10 mouse cellular contexts compared by ENCODE assay signal in the genomic region with DNA sequence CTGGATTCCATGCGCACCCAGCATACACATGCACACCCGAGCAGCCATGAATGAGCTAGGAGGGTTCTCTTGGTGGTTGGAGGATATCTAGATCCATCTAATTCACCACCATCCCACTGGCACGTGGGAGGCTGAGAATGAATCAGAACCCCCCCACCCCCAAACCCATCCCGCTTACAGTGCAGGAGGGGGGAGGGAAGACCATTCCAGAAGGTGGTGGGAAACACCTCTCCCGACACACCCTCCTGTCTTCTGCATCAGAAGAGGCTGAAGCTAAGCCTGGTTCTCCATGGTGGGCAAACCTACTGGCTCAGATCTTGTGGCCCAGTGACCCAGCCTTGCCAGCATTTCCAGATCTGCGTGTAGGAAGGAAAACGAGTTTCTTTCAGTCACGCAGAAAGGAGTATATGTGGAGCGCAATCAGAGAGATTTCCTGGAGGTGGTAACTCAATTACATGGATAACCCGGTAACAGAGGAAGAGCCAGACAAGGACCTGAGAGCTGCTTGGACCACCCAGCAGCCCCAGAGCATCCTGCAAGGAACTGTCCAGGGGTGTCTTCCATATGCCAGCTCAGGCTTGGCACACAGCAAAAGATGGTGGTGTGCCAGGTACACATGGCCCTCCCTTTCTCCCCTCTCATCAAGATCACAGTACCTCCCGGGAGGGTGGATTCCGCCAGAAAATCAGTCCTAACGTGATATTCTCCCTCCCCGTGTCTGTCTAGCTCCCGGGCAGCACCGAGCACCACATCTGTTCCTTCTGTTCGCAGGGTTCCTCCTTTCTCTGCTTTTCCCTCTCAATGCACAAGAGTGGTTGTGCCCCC. TPM values are rescaled to one million over a fixed set of nuclear protein-coding genes. Genes with fewer than 3 reads are reported as not detected.
DNase-seq lines count a peak whose midpoint lies in the region; ATAC-seq and TF ChIP-seq lines count a peak whose summit lies in the region.
"Had no signal": no experiment of that assay in that cellular context is flagged by ENCODE, and none has a peak within 500 bp of the region (broad histone marks: within the 10 kb centered on the region; RNA-seq: fewer than 3 reads in every experiment).

No protein-coding gene starts in this region.

- WGBS in intestine, embryonic 15.5 days, result 84% methylated on average over 17 of the region's 17 CpGs
- WGBS in small intestine, adult 2 months, result 69% methylated on average over 17 of the region's 17 CpGs

- no peak for TF ChIP-seq POLR2A in small intestine, adult 2 months (IDR thresholded peaks at IDR 0.05; ENCODE audit: low read depth, low read length)

- H3K9ac ChIP-seq in intestine, embryonic 15.5 days, result no peak overlapping the region

- H3K4me3 ChIP-seq in megakaryocyte, embryonic 14.5 days (replicated peaks), result peak overlapping the region; percentile 62
- 0 out of 2 replicates have a peak overlapping the region, but pooled peaks have one; percentile 67 for H3K4me3 ChIP-seq in intestine, embryonic 15.5 days (replicated peaks)
- peak overlapping the region; percentile 82 for H3K4me3 ChIP-seq in small intestine, adult 2 months (ENCODE audit: low read depth, low read length)

- no peaks in the 10 kb centered on the region for H3K27me3 ChIP-seq in megakaryocyte, embryonic 14.5 days (replicated peaks)
- H3K27me3 ChIP-seq in intestine, embryonic 15.5 days (replicated peaks), result peaks cover 66% of the 10 kb centered on the region
- H3K27me3 ChIP-seq in small intestine, adult 2 months (ENCODE audit: control insufficient read depth, insufficient read depth, low read length), result peaks cover 33% of the 10 kb centered on the region

- DNase-seq in cerebellum, adult 18-20 months, result peak; percentile 66 to 68
- no peak for DNase-seq in gastrocnemius, postnatal 36 days
- DNase-seq in kidney, postnatal 4 days, result no peak
- DNase-seq: right cerebral cortex, postnatal 14 days had no signal

- no peak for TF ChIP-seq CTCF in small intestine, adult 2 months (IDR thresholded peaks at IDR 0.05; ENCODE audit: extremely low read depth, insufficient read length, insufficient replicate concordance, low read depth, low read length)

- H3K4me1 ChIP-seq in megakaryocyte, embryonic 14.5 days, result peaks cover 100% of the 10 kb centered on the region
- peaks cover 21% of the 10 kb centered on the region for H3K4me1 ChIP-seq in intestine, embryonic 15.5 days (replicated peaks)
- peaks cover 1% of the 10 kb centered on the region; the same call in 1 of the 2 replicates for H3K4me1 ChIP-seq in small intestine, adult 2 months (ENCODE audit: control insufficient read depth, insufficient read depth, insufficient read length, low read length)

- H3K9me3 ChIP-seq in megakaryocyte, embryonic 14.5 days, result 0 out of 2 replicates have a peak, but pooled peaks cover 2% of the 10 kb centered on the region
- H3K9me3 ChIP-seq in intestine, embryonic 15.5 days, result no peaks in the 10 kb centered on the region

- peak overlapping the region; percentile 97 for H3K4me2 ChIP-seq in intestine, embryonic 15.5 days (replicated peaks)

- H3K36me3 ChIP-seq in megakaryocyte, embryonic 14.5 days (replicated peaks; ENCODE audit: low read length), result peaks cover 98% of the 10 kb centered on the region
- no peaks in the 10 kb centered on the region for H3K36me3 ChIP-seq in intestine, embryonic 15.5 days
- H3K36me3 ChIP-seq in small intestine, adult 2 months (ENCODE audit: control insufficient read depth, insufficient read depth, low read length), result no peaks in the 10 kb centered on the region

- no peak overlapping the region for H3K27ac ChIP-seq in intestine, embryonic 15.5 days
- peak overlapping the region; percentile 47; the same call in 1 of the 2 replicates for H3K27ac ChIP-seq in small intestine, adult 2 months (ENCODE audit: insufficient read depth, low read depth, low read length)

- ATAC-seq in cerebellum, adult (ENCODE audit: insufficient number of reproducible peaks, low FRiP score, low TSS enrichment), result no peak
- ATAC-seq in megakaryocyte, adult 5-6 weeks (ENCODE audit: poor library complexity, severe bottlenecking), result no peak
- no peak for ATAC-seq in intestine, embryonic 15.5 days

- intact Hi-C loops in gastrocnemius, postnatal 36 days (cut with DNase I), result loop anchor here (5.0 kb wide), 1 partner anchor 54 kb away; the partner anchor contains the start of gene Pabpn1l

RNA-seq across cellular contexts. Expression of gene Cbfa2t3, which starts 23.1 kb away (rescaled TPM):
- polyA plus RNA-seq in megakaryocyte, embryonic 14.5 days (2012; ENCODE audit: insufficient read depth, low replicate concordance), result 54.9 and 189 TPM in 2 replicates
- total RNA-seq in megakaryocyte, adult 5-6 weeks (2015), result 29.5 and 30.0 TPM in 2 replicates
- total RNA-seq in megakaryocyte, adult 5-6 weeks (2017), result 25.1 and 26.5 TPM in 2 replicates
- polyA plus RNA-seq in intestine, embryonic 15.5 days (2015; fragmentation: Nextera tagmentation; extraction: Ambion mirVana), result 4.6 and 4.7 TPM in 2 replicates
- 12.4 and 14.8 TPM in 2 replicates for polyA plus RNA-seq in small intestine, adult 2 months (2012; rRNA removed)
- 10 to 100 TPM; 17.0 to 18.7 TPM for total RNA-seq in gastrocnemius, postnatal 36 days (2021)

RNA-seq across cellular contexts. Expression of gene Pabpn1l, which starts 53.3 kb away (rescaled TPM):
- 0.25 TPM in 1 of 2 replicates, not detected in the other for polyA plus RNA-seq in megakaryocyte, embryonic 14.5 days (2012; ENCODE audit: insufficient read depth, low replicate concordance)
- total RNA-seq in megakaryocyte, adult 5-6 weeks (2015), result 0.27 TPM in 1 of 2 replicates, not detected in the other
- total RNA-seq in megakaryocyte, adult 5-6 weeks (2017), result not detected in 2 replicates
- polyA plus RNA-seq in intestine, embryonic 15.5 days (2015; fragmentation: Nextera tagmentation; extraction: Ambion mirVana), result not detected in 2 replicates
- not detected in 2 replicates for polyA plus RNA-seq in small intestine, adult 2 months (2012; rRNA removed)
- total RNA-seq in gastrocnemius, postnatal 36 days (2021), result not detected
- total RNA-seq: heart, postnatal 36 days had no signal

Comparison
In these comparisons a context has a peak if more than half of its experiments do, and no peak if none do; other contexts are left out.
1. DNase-seq: peak in cerebellum, adult 18-20 months (2 of 2); none in gastrocnemius, postnatal 36 days (0 of 2) and kidney, postnatal 4 days (0 of 2).
2. Peak in every context shown above with its lines, with median percentiles within 50 percentile points of each other: H3K4me3 ChIP-seq.